In the genomic region with DNA sequence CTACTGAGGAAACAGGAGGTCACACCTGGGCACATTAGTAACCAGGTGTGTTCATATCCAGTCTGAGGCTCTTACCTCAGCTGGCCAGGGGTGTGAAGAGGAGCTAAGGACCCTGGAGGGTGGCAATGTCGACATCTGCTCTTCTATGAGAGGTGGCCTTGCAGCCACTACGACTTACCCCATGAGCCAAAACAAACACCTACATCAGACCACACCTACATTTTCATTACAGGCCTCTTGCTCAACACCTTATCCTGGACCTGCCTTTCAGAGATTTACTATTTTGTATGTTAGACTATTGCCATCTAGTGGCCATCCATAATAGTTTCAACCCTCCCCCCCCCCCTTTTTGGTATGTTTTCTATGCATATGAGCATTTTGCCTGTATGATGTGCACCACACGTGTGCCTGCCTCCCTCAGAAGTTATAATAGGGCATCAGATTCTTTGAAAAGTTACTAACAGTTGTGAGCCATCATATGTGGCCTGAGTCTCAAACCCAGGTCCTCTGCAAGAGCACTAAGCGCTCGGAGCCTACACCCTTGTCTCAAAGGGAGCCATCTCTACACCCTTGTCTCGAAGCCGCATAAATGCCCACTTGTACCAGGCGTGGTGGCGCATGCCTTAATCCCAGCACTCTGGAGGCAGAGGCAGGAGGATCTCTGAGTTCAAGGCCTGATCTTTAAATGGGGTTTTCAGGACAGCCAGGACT, we compare ENCODE assay signal across 7 mouse cellular contexts.
DNase-seq lines count a peak whose midpoint lies in the region; ATAC-seq and TF ChIP-seq lines count a peak whose summit lies in the region.

No protein-coding gene starts in this region.

- WGBS in liver, postnatal 0 days (ENCODE audit: insufficient replicate concordance) = 57% methylated on average over 9 of the region's 9 CpGs
- 55% methylated on average over 9 of the region's 9 CpGs for WGBS in liver, embryonic 11.5 days
- WGBS in midbrain, embryonic 16.5 days = 63% methylated on average over 9 of the region's 9 CpGs

- TF ChIP-seq EP300 in liver, postnatal 0 days (IDR thresholded peaks at IDR 0.05; ENCODE audit: low read depth) = no peak

- TF ChIP-seq CTCF in liver, postnatal 0 days (IDR thresholded peaks at IDR 0.05; ENCODE audit: low read depth) = peak; percentile 50

- peak; percentile 16 for DNase-seq in liver, postnatal 0 days
- no peak for DNase-seq in liver, embryonic 11.5 days (ENCODE audit: low spot score)
- DNase-seq in embryo, embryonic 9.5 days (ENCODE audit: extremely low spot score) = peak; percentile 41
- peak; percentile 20 for DNase-seq in kidney, adult 9 months
- no peak for DNase-seq in right cerebral cortex, postnatal 14 days
- no peak for DNase-seq in ovary, postnatal 10 days (ENCODE audit: low spot score)

- no peaks in the 10 kb centered on the region for H3K36me3 ChIP-seq in liver, postnatal 0 days (replicated peaks; ENCODE audit: insufficient read depth, low read length)
- H3K36me3 ChIP-seq in liver, embryonic 11.5 days (ENCODE audit: control insufficient read depth, insufficient read depth, low read length) = no peaks in the 10 kb centered on the region
- no peaks in the 10 kb centered on the region for H3K36me3 ChIP-seq in midbrain, embryonic 16.5 days (ENCODE audit: control insufficient read depth, insufficient read depth, low read length)

- H3K4me1 ChIP-seq in liver, postnatal 0 days (ENCODE audit: insufficient read depth) = no peaks in the 10 kb centered on the region
- H3K4me1 ChIP-seq in liver, embryonic 11.5 days (replicated peaks; ENCODE audit: control insufficient read depth, insufficient read depth, low read length) = no peaks in the 10 kb centered on the region
- H3K4me1 ChIP-seq in midbrain, embryonic 16.5 days (ENCODE audit: control insufficient read depth, insufficient read depth, low read length) = peaks cover 9% of the 10 kb centered on the region

- no peaks in the 10 kb centered on the region for H3K9me3 ChIP-seq in liver, postnatal 0 days (ENCODE audit: low read length)
- no peaks in the 10 kb centered on the region for H3K9me3 ChIP-seq in liver, embryonic 11.5 days (ENCODE audit: control insufficient read depth, low read length)
- no peaks in the 10 kb centered on the region for H3K9me3 ChIP-seq in midbrain, embryonic 16.5 days (replicated peaks; ENCODE audit: control insufficient read depth, low read length, poor library complexity, severe bottlenecking)

- no peak overlapping the region for H3K9ac ChIP-seq in liver, postnatal 0 days (replicated peaks)
- H3K9ac ChIP-seq in liver, embryonic 11.5 days (ENCODE audit: low read depth, low read length) = no peak overlapping the region
- H3K9ac ChIP-seq in midbrain, embryonic 16.5 days (ENCODE audit: low read depth, low read length) = no peak overlapping the region

- ATAC-seq in liver, postnatal 0 days = peak; percentile 36; the same call in 1 of the 2 replicates
- ATAC-seq in liver, embryonic 11.5 days (replicated peaks; ENCODE audit: low FRiP score) = no peak
- ATAC-seq in midbrain, embryonic 16.5 days = peak; percentile 61

- no peak overlapping the region for H3K4me2 ChIP-seq in liver, postnatal 0 days (ENCODE audit: low read depth, low read length)
- H3K4me2 ChIP-seq in liver, embryonic 11.5 days = no peak overlapping the region
- no peak overlapping the region for H3K4me2 ChIP-seq in midbrain, embryonic 16.5 days (ENCODE audit: low read length)

- H3K4me3 ChIP-seq in liver, postnatal 0 days (ENCODE audit: low read depth, low read length) = no peak overlapping the region
- no peak overlapping the region for H3K4me3 ChIP-seq in liver, embryonic 11.5 days (ENCODE audit: low read depth, low read length)
- no peak overlapping the region for H3K4me3 ChIP-seq in midbrain, embryonic 16.5 days (ENCODE audit: low read depth, low read length)

- H3K27ac ChIP-seq in liver, postnatal 0 days (ENCODE audit: low read depth) = no peak overlapping the region
- no peak overlapping the region for H3K27ac ChIP-seq in liver, embryonic 11.5 days (ENCODE audit: low read depth, low read length)
- no peak overlapping the region for H3K27ac ChIP-seq in midbrain, embryonic 16.5 days (ENCODE audit: low read length)

- H3K27me3 ChIP-seq in liver, postnatal 0 days (ENCODE audit: insufficient read depth, low read length) = no peaks in the 10 kb centered on the region
- no peaks in the 10 kb centered on the region for H3K27me3 ChIP-seq in liver, embryonic 11.5 days (replicated peaks; ENCODE audit: control insufficient read depth, insufficient read depth, low read length)
- H3K27me3 ChIP-seq in midbrain, embryonic 16.5 days (ENCODE audit: control insufficient read depth, insufficient read depth, low read depth, low read length) = no peaks in the 10 kb centered on the region

Comparison
In these comparisons a context has a peak if more than half of its experiments do, and no peak if none do; other contexts are left out.
1. DNase-seq: peak in liver, postnatal 0 days (single experiment), embryo, embryonic 9.5 days (single experiment) and kidney, adult 9 months (single experiment); none in liver, embryonic 11.5 days (single experiment), right cerebral cortex, postnatal 14 days (single experiment) and ovary, postnatal 10 days (single experiment).